Mouse (Mus musculus): ENCODE measurements around the gene Gm3417. TPM values are rescaled to one million over a fixed set of nuclear protein-coding genes. Genes with fewer than 3 reads are reported as not detected.

Gm3417 gene
- polyA plus RNA-seq, 1 experiment from 2014 or later = not detected

Other genes with a start within 250 kb of the Gm3417 start
- gene Wdr27, start 35.6 kb downstream of the Gm3417 start, polyA plus RNA-seq (2015; fragmentation: Nextera tagmentation; extraction: Ambion mirVana) = 7.9 and 8.4 TPM in 2 replicates
- 28.8 and 31.6 TPM in 2 replicates for gene 1600012H06Rik, start 35.6 kb downstream of the Gm3417 start, polyA plus RNA-seq (2015; fragmentation: Nextera tagmentation; extraction: Ambion mirVana)
- 20.5 and 22.0 TPM in 2 replicates for gene Phf10, start 17.5 kb downstream of the Gm3417 start, polyA plus RNA-seq (2015; fragmentation: Nextera tagmentation; extraction: Ambion mirVana)
- 12.4 and 15.6 TPM in 2 replicates for gene 9030025P20Rik, start 322 bp downstream of the Gm3417 start, polyA plus RNA-seq (2015; fragmentation: Nextera tagmentation; extraction: Ambion mirVana)
- gene Gm3435, start 31.4 kb upstream of the Gm3417 start, polyA plus RNA-seq (2015; fragmentation: Nextera tagmentation; extraction: Ambion mirVana) = 10.4 and 10.6 TPM in 2 replicates
- 92.7 and 94.3 TPM in 2 replicates for gene Ermard, start 62.4 kb upstream of the Gm3417 start, polyA plus RNA-seq (2015; fragmentation: Nextera tagmentation; extraction: Ambion mirVana)
- gene Tcte3, start 62.7 kb upstream of the Gm3417 start, polyA plus RNA-seq (2015; fragmentation: Nextera tagmentation; extraction: Ambion mirVana) = 0.41 TPM in 1 of 2 replicates, not detected in the other
- gene Gm3448, start 62.7 kb upstream of the Gm3417 start, polyA plus RNA-seq (2015; fragmentation: Nextera tagmentation; extraction: Ambion mirVana) = 5.6 and 7.0 TPM in 2 replicates